Mouse (Mus musculus) kidney, adult 10 weeks (tissue): ENCODE measurements around the gene 1700017B05Rik. TPM values are rescaled to one million over a fixed set of nuclear protein-coding genes. Genes with fewer than 3 reads are reported as not detected.

Experiments
- polyA plus RNA-seq: library from polyadenylated mRNA; stranded (reverse); fragments of 350-450 nt; fragmentation: Illumina TruSeq; extraction: RNeasy Lipid Tissue Mini Kit (QIAGEN cat#74804); gene quantifications from one replicate; pipeline ENCODE4 v1.2.3, GENCODE M21; 2014; ENCODE audit warnings: low read depth, low replicate concordance

1700017B05Rik gene
- polyA plus RNA-seq: 0.85 TPM

DNA sequence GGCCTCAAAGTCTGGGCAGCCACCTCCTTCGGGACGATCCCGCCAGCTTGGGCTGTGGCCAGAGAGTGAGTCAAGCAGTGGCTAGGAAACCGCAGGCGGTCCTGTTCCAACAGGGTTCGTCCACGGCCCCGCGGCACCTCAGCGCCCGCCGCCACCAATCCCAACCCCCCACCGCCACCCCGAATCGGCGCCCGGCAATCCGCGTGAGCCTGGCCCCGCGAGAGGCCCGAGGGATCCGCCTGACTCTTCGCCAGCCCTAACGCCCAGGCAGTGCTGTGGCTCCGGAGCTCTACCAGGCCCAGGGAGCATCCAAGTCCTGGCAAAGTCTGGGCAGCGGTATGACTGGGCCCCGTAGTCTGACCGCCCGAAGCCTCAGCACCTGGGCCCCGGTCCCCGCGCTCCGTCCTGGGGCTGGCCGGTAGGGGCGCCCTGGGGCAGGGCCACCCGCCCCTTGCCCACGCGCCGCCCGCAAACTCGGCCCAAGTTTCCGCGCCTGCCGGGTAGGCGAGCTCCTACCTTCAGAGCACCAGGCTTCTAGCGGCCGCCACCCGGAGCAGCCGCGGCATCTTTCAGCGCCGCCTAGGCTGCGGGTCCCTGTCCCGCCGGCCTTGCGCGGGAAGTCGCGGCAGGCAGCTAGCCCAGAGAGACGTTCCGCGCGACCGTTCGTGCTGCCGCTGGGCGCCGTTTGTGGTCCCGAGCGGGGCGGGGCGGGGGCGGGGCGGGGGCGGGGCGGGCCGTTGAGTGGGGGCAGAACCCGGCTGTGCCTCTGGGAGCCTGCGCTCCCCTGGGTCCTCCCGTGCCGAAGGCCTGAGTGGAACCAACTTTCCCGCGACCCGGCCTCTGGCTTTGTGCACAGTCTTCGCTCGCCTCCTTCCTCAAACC is at the start of gene 1700017B05Rik:
Gene 1700017B05Rik, minus strand, starts transcription at position 700 of the 882 bp plus-strand sequence.

DNA sequence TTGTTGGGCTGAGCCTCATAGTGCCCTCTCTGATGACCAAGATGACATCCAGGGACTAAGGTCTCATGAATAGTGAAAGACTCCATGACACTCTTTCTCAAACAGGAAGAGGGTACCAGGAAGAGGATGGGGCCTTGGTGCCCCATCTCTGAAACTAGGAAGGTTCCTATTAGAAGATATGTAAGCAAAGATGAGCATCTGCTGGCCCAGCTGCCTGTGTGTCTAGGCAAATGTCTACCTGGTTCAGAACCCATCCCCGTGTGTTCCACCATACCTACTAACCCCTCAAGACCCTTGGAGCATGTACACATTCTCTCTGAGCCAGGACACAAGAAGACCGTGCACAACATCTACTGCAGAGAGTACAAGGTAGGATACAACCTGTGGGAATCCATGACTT is 26.2 kb downstream of the 1700017B05Rik start, which contains the start of gene Trcg1:
Gene Trcg1, plus strand, starts transcription at position 301 of the 400 bp plus-strand sequence.

Other genes starting within 250 kb of the 1700017B05Rik start
- 20.5 TPM for gene Sin3a, start 190.6 kb downstream of the 1700017B05Rik start, polyA plus RNA-seq
- gene Man2c1, start 131.9 kb downstream of the 1700017B05Rik start, polyA plus RNA-seq: 8.0 TPM
- gene Neil1, start 114.3 kb downstream of the 1700017B05Rik start, polyA plus RNA-seq: 0.53 TPM
- 5.5 TPM for gene Commd4, start 104.3 kb downstream of the 1700017B05Rik start, polyA plus RNA-seq
- not detected for gene Trcg1, start 26.1 kb downstream of the 1700017B05Rik start, polyA plus RNA-seq
- gene Ppcdc, start 177.5 kb upstream of the 1700017B05Rik start, polyA plus RNA-seq: 7.9 TPM
- gene Scamp5, start 205.4 kb upstream of the 1700017B05Rik start, polyA plus RNA-seq: 10.6 TPM
- gene Rpp25, start 241.4 kb upstream of the 1700017B05Rik start, polyA plus RNA-seq: not detected